ENCODE assay signal across 8 mouse cellular contexts in genomic region chr2:163838043-163838442, GRCm38 (mm10). TPM values are rescaled to one million over a fixed set of nuclear protein-coding genes. Genes with fewer than 3 reads are reported as not detected.
DNase-seq lines count a peak whose midpoint lies in the region; ATAC-seq and TF ChIP-seq lines count a peak whose summit lies in the region.

No protein-coding gene starts in this region.

- H3K4me1 ChIP-seq in liver, postnatal 0 days (ENCODE audit: insufficient read depth) = no peaks in the 10 kb centered on the region

- H3K36me3 ChIP-seq in liver, postnatal 0 days (replicated peaks; ENCODE audit: insufficient read depth, low read length) = no peaks in the 10 kb centered on the region

- ATAC-seq in activated CD4-positive, CD25-positive, alpha-beta regulatory T cell, adult 4 months = peak; percentile 66
- ATAC-seq in liver, postnatal 0 days = peak; percentile 73
- ATAC-seq in neutrophil, adult 5-6 weeks (ENCODE audit: extremely low read depth, insufficient number of reproducible peaks, low FRiP score, poor library complexity, severe bottlenecking) = peak; percentile 93

- peak; percentile 99 for TF ChIP-seq CTCF in liver, postnatal 0 days (IDR thresholded peaks at IDR 0.05; ENCODE audit: low read depth)

- peak; percentile 89 to 90 for DNase-seq in B cell, adult 2 months
- DNase-seq in cerebellum, postnatal 4 days (ENCODE audit: low spot score in 2 of 2) = peak; percentile 77 to 87
- DNase-seq in gastrocnemius, postnatal 36 days = peak; percentile 59 to 70
- peak; percentile 76 to 90 for DNase-seq in kidney, postnatal 36 days
- DNase-seq in liver, postnatal 0 days = peak; percentile 80
- peak; percentile 83 for DNase-seq in testis, postnatal 14 days (ENCODE audit: low spot score)

- H3K4me3 ChIP-seq in liver, postnatal 0 days (ENCODE audit: low read depth, low read length) = no peak overlapping the region

- H3K4me2 ChIP-seq in liver, postnatal 0 days (ENCODE audit: low read depth, low read length) = no peak overlapping the region

- no peak overlapping the region for H3K9ac ChIP-seq in liver, postnatal 0 days (replicated peaks)

- no peaks in the 10 kb centered on the region for H3K9me3 ChIP-seq in liver, postnatal 0 days (ENCODE audit: low read length)

- no peak overlapping the region for H3K27ac ChIP-seq in liver, postnatal 0 days (ENCODE audit: low read depth)

- 24% methylated on average over 9 of the region's 9 CpGs for WGBS in liver, postnatal 0 days (ENCODE audit: insufficient replicate concordance)

- TF ChIP-seq EP300 in liver, postnatal 0 days (IDR thresholded peaks at IDR 0.05; ENCODE audit: low read depth) = no peak

- H3K27me3 ChIP-seq in liver, postnatal 0 days (ENCODE audit: insufficient read depth, low read length) = no peaks in the 10 kb centered on the region

- intact Hi-C loops in gastrocnemius, postnatal 36 days (cut with DNase I) = loop anchor here (10.0 kb wide), 2 partner anchors 53 to 173 kb away; no protein-coding TSS in a partner anchor

RNA-seq across cellular contexts. Expression of gene Kcnk15, which starts 15.4 kb away (rescaled TPM):
- not detected for polyA plus RNA-seq in activated CD4-positive, CD25-positive, alpha-beta regulatory T cell, adult 4 months (2017; shearing (Covaris generic))
- total RNA-seq in gastrocnemius, postnatal 36 days (2021) = not detected
- polyA plus RNA-seq in liver, postnatal 0 days (2015; fragmentation: Nextera tagmentation; extraction: Ambion mirVana) = not detected in 2 replicates
- total RNA-seq in neutrophil, adult 5-6 weeks (2017) = not detected in 2 replicates

RNA-seq across cellular contexts. Expression of gene Ccn5, which starts 17.4 kb away (rescaled TPM):
- not detected for polyA plus RNA-seq in activated CD4-positive, CD25-positive, alpha-beta regulatory T cell, adult 4 months (2017; shearing (Covaris generic))
- under 1 TPM; 0.74 to 0.91 TPM for total RNA-seq in gastrocnemius, postnatal 36 days (2021)
- 0.06 TPM in 1 of 2 replicates, not detected in the other for polyA plus RNA-seq in liver, postnatal 0 days (2015; fragmentation: Nextera tagmentation; extraction: Ambion mirVana)
- not detected in 2 replicates for total RNA-seq in neutrophil, adult 5-6 weeks (2017)
